Mouse (Mus musculus) spleen, postnatal 14 days (tissue): Measurements from ENCODE around the gene Iqce.

ENCODE experiments used
- DNase-seq, 2 experiments: peaks; one replicate each; pipeline ENCODE4 v3.0.0; 2021 to 2022; ENCODE audit warnings: low spot score in 2 of 2

The Iqce gene

DNA sequence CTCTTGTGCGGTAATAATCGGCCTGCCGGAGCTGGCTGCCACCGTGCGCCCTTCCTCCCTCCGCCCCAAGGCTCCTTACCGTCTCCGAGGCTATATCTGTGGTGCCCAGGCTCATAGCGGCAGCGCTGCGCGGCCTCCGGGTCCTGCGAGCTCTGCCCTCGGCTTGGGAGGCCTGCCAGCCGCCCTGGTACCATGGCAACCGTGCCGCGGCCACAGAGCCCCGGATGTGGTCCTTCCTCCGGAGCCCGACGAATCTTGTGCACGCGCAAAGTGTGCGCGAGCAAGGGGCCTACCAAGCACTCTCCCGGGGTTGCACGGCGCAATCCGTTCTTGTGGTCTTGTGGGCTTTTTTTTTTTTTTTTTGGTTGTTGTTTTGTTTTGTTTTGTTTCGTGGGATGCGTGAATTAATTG lies at the start of gene Iqce:
Gene Iqce, minus strand, starts transcription at position 276 of the 411 bp plus-strand sequence.
- DNase-seq: peak; percentile 84 to 89

DNA sequence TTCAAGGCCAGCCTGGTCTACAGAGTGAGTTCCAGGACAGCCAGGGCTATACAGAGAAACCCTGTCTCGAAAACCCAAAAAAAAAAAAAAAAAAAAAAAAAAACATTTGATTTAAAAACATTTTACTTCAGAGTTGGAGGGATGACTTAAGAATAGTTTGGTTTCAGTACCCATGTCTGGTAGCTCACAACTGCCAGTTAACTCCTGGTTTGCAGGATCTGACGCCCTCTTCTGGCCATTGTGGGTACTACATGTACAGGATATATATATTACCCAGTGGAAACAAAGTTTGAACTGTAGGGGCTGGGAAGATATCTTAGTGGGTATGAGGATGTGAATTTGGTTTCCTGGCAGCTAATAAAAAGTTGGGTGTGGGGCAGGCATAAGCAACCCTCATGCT lies 48.7 kb upstream of the Iqce start:
- DNase-seq: peak in 1 of 2 experiments; percentile 63

DNA sequence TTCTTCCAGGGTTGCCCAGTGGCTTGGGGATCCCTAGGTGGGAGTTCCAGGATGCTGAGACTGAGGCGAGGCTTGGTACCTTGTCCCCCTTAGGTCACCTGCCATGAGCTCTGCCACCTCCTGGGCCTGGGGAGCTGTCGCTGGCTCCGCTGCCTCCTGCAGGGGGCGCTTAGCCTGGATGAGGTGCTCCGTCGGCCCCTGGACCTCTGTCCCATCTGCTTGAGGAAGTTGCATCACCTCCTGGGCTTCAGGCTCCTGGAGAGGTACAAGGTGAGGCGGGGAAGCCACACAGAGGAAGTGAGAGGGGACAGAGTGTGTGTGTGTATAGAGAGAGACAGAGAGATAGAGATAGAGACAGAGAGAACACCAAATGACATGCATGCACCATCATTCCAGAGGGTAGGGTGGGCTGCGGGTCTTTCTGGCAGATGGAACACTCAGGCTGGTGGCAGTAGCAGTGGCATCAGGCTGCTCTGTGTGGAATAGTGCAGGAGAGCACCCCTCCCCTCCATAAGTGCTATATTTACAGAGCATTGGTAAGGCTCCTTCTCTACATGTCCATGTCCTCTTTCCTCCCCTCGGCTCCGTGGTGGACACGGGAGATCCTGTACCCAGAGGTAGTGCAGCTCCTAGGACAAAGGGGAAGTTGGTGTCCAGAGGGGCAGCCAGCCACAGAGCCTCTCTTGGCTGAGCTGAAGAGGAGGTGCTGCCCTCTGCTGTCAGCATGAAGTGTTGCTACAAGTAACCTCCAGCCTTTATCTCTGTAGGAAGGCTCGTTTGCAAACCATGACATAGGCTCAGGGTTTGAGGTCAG lies 47.1 kb upstream of the Iqce start:
- peak; percentile 45 to 64 for DNase-seq

DNA sequence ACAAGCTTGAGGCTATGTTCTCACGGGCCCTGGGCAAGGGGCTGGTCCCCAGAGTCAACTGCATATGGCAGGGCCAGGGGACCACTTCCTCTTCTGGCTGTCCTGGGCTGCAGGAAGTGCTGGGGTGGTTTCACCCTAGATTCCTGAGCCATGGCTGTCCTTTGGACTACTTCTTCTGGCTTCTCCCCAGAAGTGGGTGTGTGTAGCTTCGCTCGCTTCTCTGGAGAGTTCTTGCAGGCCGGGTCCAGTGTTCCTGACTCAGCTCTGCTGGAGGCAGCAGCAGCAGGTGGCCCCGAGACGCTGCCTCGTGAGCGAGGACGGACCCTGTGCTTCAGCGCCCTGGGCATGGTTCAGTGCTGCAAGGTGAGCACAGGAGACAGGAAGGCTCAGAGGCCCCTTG lies 46.2 kb upstream of the Iqce start:
- no peak for DNase-seq

DNA sequence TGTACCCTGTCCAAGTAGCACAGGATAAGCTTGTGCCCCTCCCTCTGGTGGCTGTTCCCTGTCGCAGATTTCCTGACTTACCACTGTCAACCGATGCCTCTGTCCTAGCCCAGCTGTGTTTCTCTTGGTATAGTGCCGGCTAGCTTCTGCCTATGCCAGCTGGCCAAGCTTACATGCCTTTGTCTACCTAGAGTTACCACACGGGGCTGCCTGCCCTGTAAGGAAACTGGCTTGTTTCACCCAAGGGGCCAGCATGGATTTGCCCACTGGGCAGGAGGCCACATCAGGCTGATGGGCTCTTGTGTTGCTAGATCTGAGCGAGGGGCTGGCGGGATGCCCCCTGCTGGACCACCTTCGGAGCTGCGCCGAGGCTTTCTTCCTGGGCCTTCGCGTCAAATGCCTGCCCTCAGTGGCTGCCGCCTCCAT lies 41.5 kb upstream of the Iqce start:
- DNase-seq: no peak

DNA sequence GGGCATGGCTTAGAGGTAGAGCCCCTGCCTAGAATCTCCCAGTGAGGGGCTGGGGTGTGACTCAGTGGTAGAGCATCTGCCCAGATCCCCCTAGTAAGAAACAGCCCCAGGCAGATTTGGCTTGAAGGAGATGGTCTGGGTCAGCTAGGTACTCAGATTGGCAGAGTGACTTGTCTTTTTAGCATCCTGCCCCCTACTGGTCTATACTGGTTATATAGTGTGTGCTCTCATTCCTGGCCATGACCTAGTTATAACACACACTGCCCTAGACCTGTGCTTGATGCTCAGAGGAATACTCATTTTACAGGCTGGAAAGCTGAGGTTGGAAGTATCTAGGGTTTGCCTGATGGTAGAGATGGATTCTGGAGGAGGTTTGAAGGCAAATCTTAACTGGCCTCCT lies 39.7 kb upstream of the Iqce start:
- DNase-seq: no peak

DNA sequence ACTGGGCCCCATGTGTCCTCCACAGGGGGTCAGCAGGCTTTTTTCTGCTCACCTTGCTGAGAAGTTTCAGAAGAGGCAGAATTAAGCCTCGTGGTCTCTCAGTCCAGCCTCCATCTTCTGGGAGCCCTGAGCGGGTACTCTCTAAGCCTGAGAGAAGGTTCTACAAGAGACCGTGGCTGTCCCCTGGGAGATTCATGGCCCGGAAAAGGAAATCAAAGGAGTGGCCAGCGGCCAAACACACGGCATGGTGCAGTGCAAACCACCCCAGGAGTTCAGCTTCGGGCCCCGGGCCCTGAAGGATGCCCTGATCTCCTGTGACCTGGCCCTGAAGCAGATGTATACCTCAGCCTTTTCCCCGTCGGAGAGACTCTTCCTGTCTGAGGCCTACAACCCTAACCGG lies 38.9 kb upstream of the Iqce start:
- DNase-seq: no peak

DNA sequence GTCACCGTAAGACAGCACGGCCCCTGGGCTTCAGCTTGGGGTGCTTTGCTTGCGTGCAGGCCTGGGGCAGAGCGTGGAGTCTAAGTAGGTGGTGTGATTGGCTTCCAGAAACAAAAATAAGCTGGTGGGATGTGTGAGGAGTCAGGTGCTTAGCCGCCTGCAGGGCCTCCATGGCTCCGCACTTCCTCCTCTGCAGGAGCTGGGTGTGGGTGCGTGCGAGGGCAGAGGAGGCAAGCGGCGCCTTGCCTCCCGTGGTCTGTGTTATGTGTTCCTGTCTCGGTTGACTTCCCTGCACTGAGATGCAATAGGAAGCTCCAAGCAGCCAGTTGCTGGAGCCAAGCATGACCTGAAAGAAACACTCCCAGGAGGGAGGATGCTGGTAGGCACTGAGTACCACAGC lies 37.6 kb upstream of the Iqce start:
- no peak for DNase-seq

DNA sequence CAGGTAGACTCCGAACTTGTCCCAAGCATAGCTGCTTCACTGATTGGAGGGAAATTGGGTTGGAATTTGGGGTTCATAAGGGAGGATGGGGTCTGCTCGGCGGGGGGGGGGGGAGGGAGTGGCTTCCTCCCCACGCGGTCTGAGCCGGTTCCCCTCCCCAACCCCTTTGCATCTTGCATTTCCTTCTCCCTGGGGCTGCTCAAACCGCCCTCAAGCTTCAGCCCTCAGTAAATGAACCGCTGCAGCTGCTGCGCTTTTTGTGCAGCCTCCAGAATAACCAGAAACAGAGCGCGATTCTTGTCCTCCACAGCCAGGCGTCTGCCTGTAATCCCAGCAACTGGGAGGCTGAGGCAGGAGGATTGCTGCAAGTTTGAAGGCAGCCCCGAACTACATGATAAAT lies 34.0 kb upstream of the Iqce start:
- DNase-seq: no peak

DNA sequence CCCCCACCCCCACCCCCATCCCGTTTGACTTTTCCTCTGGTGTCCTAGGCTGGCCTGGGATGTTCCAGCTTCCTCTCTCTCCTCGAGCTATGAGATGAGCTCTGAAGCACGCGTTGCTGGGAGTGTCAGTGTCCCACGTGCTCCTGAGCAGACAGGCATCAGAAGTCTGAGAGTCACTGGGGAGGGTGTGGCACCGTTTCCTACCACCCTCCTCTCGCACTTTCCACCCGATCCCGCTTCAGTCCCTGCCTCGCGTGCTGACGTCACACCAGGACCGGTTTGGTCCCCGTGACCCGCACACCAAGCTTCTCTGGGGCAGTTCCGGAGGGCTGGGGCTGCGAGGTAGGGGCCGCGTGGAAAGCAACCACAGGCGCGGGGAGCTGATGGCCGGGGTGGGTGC lies 33.1 kb upstream of the Iqce start:
- no peak for DNase-seq

DNA sequence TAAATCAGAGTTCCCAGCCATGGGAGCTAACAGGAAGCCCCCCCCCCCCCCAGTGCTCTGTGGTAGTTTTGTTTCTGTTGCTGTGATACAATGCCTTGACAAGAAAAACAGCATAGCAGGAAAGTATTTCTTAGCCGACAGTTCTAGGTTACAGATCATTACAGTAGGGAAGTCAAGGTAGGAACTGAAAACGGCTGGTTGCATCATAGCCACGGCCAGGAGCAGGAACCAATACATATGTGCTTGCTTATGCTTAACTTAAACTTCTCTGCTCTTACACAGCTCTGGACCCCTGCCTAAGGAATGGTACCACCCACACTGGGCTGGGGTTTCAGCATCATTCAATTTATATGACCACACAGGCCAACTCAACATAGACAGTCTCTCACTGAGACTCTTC lies 31.2 kb upstream of the Iqce start:
- DNase-seq: no peak

DNA sequence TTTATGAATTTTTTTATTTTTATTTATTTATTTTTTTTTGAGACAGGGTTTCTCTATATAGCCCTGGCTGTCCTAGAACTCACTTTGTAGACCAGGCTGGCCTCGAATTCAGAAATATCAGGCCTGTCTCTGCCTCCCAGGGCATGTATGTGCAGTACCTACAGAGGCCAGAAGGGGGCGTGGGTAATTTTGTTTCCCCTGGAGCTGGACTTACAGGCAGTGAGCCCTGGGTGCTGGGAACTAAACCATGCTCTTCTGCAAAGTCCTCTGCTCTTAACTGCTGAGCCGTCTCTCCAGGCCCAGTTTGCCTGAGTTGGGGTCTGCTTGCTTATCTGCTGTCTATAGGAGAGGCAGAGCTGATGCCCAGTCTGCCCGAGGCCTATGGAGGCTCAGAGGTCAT lies 30.0 kb upstream of the Iqce start:
- peak in 1 of 2 experiments; percentile 33 for DNase-seq

DNA sequence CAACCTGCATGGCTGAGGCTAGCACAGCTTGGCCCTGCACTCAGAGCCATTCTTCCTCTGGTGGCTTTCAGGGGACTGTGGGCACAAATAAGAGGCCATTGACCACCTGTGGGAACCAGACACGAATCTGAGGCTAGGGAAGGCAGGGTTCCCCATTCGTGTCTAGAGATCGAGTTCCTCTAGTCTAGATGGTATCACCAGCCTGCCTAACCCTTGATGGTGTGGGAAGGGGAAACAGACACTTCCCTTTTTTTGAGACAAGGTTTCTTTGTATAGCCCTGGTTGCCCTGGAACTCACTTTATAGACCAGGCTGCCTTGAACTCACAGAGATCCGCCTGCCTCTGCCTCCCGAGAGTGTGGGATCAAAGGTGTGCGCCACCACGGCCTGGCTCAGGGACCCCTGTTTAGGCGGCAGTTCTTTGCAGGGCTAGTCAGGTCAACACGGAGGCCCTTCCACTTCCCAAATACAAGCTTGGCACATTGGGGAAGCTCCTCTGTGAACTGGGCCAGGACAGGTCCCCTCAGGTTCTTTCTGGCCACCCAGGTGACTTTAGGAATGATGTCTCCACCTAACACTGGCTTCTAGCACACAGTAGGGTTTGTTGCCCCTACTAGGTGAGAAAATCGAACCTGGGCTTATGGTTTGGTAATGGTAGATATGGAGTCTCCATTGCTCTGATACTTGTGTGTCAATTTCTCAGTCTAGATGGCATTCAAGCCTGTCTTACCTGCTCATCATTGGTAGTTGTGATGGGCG lies 29.0 kb upstream of the Iqce start:
- DNase-seq: no peak

DNA sequence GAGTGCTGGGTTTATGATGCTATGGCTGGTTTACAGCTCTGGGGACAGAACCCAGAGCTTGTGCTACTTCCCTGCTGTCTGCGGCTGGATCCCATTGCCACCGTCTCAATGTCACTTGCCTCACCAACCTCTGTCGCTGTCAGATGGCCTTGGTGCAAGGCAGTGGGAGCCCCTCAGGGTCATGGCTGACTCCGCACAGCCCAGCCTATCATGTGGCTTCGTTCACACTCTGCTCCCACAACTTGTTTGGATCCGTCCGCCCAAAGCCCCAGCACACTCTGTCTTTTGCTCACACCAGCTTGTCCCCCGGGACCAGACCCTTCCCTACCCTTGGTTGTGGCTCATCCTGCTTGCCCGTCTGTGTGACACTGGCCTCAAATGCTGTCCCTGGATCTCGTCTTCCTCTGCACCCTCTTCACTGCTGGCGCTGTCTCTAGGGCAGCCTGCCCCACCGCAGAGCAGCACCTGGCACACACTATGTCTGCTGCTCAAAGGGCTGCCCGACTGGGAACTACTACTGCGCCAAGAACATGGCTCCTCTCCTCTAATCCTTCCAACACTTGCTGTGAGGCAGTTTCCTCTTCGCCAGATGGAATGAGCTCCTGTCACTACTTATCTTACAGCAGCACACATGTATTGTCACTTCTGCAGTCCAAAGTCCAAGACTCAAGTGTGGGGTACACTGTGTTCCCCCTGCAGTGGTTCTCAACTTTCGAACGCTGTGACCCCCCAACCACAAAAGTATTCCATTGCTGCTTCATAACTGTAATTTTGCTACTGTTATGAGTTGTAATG lies 25.0 kb upstream of the Iqce start:
- DNase-seq: no peak

DNA sequence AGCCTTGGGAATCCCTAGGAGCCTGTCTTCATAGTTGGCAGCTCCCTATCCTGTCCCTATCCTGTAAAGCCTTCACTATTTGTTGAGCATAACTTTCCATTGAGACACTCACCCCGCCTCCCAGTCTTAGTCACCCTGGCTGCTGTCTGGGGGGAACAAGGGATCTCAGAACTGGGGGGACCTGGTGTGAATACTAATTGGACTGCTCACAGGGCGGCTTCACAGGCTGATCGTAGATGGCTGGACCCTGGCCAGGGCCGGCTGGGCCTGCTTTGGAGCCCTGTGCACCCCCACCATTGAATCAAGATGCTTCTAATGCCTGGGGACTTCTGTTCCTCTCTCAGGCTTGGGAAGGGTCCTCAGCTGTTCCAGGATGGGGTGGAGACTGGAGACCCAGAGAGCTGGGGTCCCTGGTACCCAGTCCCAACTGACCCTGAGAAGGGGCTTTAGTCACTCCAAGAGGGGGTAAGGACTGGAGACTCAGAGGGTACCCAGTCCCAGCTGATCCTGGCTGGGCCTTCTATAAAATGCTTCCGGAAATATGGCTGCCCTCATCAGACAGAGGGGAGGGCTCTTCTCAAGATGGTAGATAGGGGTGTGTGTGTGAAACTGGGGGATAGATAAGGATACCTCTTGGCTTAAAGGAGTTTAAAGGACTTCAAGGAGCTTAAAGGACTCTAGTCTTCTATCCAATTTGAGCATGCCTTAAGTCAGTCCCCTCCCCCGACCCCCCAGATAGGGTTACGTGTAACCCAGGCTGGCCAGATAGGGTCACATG lies 24.1 kb upstream of the Iqce start:
- no peak for DNase-seq

DNA sequence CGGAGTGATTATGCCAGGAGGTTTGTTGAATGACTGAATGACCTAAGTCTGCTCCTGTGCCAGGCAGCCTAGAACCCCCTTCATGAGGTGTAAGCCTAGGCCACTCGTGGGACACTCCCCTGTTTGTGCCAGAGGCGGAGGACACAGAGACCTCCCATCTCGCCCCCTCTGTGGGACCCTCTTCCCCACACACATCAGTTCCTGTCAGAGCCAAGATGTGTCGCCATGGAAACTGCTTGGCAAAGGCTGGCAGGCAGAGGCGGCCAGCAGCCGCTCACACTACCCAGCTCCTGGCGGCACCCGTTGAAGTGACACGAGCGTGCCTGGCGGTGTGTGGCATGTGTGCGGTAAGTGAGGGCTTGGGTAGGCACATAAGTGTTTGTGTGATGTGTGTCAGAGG lies 21.6 kb upstream of the Iqce start, which contains the start of gene Amz1:
Gene Amz1, plus strand, starts transcription at position 306 of the 400 bp plus-strand sequence.
- DNase-seq: no peak

DNA sequence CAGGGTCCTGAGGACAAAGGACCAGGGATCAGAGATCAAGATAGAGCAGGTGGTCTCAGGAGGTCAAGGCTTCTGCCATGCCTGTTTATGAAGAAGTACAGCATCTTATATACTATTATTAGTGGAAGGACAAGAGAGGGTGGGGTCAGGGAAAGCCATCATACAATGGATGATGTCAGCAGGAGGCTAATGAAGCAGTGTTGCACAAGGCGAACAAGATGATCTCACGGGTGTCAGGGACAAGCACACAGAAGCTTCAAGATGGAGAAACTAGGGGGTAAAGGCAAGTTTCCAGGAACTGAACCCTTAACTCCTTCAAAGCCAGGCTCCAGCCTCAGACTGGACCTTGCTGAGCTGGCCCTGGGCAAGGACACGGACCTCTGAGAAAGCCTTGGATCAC lies 19.9 kb upstream of the Iqce start:
- DNase-seq: no peak

DNA sequence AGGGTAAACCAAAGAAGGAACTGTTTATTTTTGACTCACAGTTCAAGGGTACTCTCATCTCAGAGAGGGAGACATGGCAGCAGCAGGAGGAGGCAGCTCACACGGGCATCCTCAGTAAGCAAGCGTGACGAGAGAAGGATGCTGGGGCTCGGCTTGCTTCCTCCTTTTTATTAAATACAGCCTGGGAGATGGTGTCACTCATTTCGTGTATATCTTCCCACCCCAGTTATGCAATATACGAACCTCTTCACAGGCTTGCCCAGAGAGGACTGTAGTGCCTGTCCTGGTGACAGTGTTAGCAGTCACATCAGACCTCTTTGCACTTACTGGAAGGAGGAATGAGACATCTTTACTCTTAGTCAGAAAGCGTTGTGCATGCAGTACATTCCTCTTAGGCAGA lies 18.6 kb upstream of the Iqce start:
- DNase-seq: no peak

DNA sequence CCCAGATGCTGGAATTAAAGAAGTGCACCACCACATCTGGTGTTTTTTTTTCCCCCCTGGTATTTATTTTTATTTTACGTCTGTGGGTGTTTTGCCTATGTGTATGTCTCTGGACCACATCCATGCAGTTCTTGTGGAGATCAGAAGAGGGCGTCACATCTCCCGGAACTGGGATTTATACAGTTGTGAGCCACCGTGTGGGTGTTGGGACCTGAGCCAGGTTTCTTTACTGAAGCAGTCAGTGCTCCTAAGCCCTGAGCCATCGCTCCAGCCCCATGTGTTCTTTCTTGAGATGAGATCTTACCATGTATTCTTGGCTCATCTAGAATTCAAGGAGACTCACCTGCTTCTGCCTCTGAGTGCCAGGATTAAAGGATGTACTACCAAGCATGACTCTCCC lies 8.9 kb upstream of the Iqce start:
- no peak for DNase-seq

DNA sequence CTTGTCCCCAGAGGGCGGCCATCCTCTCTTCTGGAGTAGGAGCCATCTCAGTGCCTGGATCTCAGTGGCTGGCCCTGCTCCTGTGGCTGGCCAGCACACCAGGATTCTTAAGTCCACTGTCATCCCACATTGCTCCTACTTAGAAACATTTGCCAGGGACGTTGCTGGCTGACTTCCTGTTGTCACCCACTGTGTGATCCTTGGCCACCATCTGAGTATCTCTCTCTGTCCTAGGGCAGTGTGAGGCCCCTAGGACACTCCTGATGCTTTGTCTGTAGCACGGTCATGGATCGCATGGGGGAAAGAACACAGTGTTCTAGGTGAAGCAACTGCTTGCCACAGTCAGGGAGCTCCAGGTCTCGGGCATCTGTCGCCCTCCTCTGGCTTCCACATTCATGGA lies 8.1 kb upstream of the Iqce start:
- no peak for DNase-seq

DNA sequence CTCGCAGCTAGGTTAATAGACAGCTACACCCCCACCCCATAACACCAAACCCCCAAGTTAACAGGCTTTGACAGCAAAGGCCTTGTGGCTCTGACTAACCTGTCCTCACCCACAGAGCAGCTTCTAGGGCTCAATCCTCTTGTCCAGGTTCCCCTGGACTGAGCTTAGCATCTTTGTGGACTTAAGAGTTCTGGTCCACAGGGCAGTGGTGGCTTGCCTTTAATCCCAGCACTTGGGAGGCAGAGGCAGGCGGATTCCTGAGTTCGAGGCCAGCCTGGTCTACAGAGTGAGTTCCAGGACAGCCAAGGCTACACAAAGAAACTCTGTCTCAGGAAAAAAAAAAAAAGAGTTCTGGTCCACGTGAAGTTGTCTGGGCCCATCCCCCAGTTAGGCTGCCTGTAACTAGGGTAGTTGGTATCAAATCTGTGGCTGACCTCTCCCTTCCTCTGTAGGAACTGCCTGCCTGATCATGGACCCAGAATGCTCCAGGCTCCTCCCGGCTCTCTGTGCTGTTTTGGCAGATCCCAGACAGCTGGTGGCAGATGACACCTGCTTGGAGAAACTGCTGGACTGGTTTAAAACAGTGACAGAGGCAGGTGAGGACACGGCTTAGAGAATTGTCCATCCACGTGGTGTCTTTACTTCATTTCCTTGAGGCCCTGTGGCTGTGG lies 3.5 kb upstream of the Iqce start:
- DNase-seq: no peak
